Mouse (Mus musculus): ENCODE results near the gene Pnmt.

Pnmt gene

GRCm38 (mm10) chr11:98418939-98419547 is 32.8 kb downstream of the Pnmt start:
- DNase-seq, result no peak

GRCm38 (mm10) chr11:98426592-98426991 is 40.3 kb downstream of the Pnmt start:
- no peak for DNase-seq

- DNase-seq, result no peak
Measured at GRCm38 (mm10) chr11:98428436-98428835, 42.2 kb downstream of the Pnmt start.

- DNase-seq, result no peak
Measured at GRCm38 (mm10) chr11:98431743-98432502, 45.7 kb downstream of the Pnmt start.

GRCm38 (mm10) chr11:98435723-98436122 is 49.5 kb downstream of the Pnmt start:
- DNase-seq, result no peak

- DNase-seq, result no peak
Measured at GRCm38 (mm10) chr11:98437441-98437840, 51.2 kb downstream of the Pnmt start.

Measured in cerebellum, postnatal 25 days (tissue).